Mouse (Mus musculus): ENCODE measurements around the gene Srprb.

GRCm38 (mm10) chr9:103207846-103208245 lies 5.9 kb upstream of the Srprb start:
- TF ChIP-seq POLR2A (IDR thresholded peaks at IDR 0.05; ENCODE audit: insufficient read length, low read depth) (no peak), CEBPB (IDR thresholded peaks at IDR 0.05; ENCODE audit: insufficient read depth, poor library complexity, severe bottlenecking) (no peak), MAX (IDR thresholded peaks at IDR 0.05; ENCODE audit: low read depth) (no peak), E2F4 (IDR thresholded peaks at IDR 0.05; ENCODE audit: insufficient read depth) (no peak), SRF (IDR thresholded peaks at IDR 0.05; ENCODE audit: control insufficient read depth, insufficient read length, low read depth) (no peak), USF1 (IDR thresholded peaks at IDR 0.05; ENCODE audit: low read depth) (no peak), REST (IDR thresholded peaks at IDR 0.05; ENCODE audit: insufficient read depth, insufficient read length) (no peak), MYOG (IDR thresholded peaks at IDR 0.05; ENCODE audit: control insufficient read depth in 1 of 3, insufficient read depth in 1 of 3, insufficient read length in 2 of 3, low read depth in 2 of 3) (no peak), TCF3 (IDR thresholded peaks at IDR 0.05; ENCODE audit: insufficient read length, low read depth) (no peak), POLR2AphosphoS2 (IDR thresholded peaks at IDR 0.05; ENCODE audit: insufficient read length, low read depth) (no peak)
